Mouse (Mus musculus) cerebellum, adult 2 months (tissue): ENCODE results near the gene Arid1b. TPM values are rescaled to one million over a fixed set of nuclear protein-coding genes. Genes with fewer than 3 reads are reported as not detected.
A peak's percentile ranks its signal among the peaks of the same experiment; 100 is the strongest.

ENCODE experiments used
- DNase-seq, 2 experiments: peaks; one replicate each; pipeline ENCODE4 v3.0.0; 2021
- H3K27ac ChIP-seq: fragments of 200-500 bp; 2 replicates; pipeline ENCODE4 v1.5.1; 2012; ENCODE audit warnings: low read length, control low read depth, inconsistent platforms; ENCODE audit not compliant: insufficient read depth
- H3K27me3 ChIP-seq: fragments of 200-500 bp; 2 replicates; pipeline ENCODE4 v1.6.1; 2012; ENCODE audit warnings: inconsistent platforms, mild to moderate bottlenecking, low read length, moderate library complexity; ENCODE audit not compliant: control insufficient read depth, insufficient read depth
- H3K4me1 ChIP-seq: fragments of 200-500 bp; 2 replicates; pipeline ENCODE4 v1.6.1; 2011; ENCODE audit warnings: low read length; ENCODE audit not compliant: control insufficient read depth, insufficient read depth
- H3K4me3 ChIP-seq: fragments of 200-500 bp; replicated peaks from 2 replicates; pipeline ENCODE3; 2011; ENCODE audit warnings: mild to moderate bottlenecking, low read depth, low read length, control low read depth; ENCODE audit not compliant: insufficient read depth
- CTCF ChIP-seq: fragments of 200-500 bp; IDR thresholded peaks from 2 replicates; pipeline ENCODE4 v1.5.1; 2011; ENCODE audit warnings: low read depth, mild to moderate bottlenecking, control low read depth, low read length, moderate library complexity, borderline replicate concordance; ENCODE audit not compliant: insufficient read depth
- POLR2A ChIP-seq: fragments of 200-500 bp; IDR thresholded peaks from 2 replicates; pipeline ENCODE4 v1.6.1; 2011; ENCODE audit warnings: low read length, control low read depth, borderline replicate concordance; ENCODE audit not compliant: insufficient read depth
- WGBS: fragments of 180-500 bp; shearing (Covaris S2); methylation state at CpG from one replicate; pipeline ENCODE4 v1.1.7; 2018; 5-methylcytosine and 5-hydroxymethylcytosine counted together
- polyA plus RNA-seq: library from polyadenylated mRNA; depleted of rRNA; stranded (reverse); fragments of >200 nt; gene quantifications from 2 replicates; pipeline ENCODE4 v1.2.3, GENCODE M21; 2012

The Arid1b gene
- polyA plus RNA-seq, 1 experiment = 25.6 TPM

- 73% methylated on average over 1 of the region's 1 CpGs for WGBS
- H3K4me1 ChIP-seq = peaks cover 31% of the 10 kb centered on the region
These were observed 31.3 kb downstream of the Arid1b start for GRCm38 (mm10) chr17:5025400-5025799.

GRCm38 (mm10) chr17:5026578-5026977 lies 32.4 kb downstream of the Arid1b start:
- no peak for DNase-seq
- Histone ChIP-seq H3K4me3 (no peak overlapping the region), H3K27ac (no peak overlapping the region), H3K4me1 (peaks cover 21% of the 10 kb centered on the region), H3K27me3 (no peaks in the 10 kb centered on the region)
- peak; percentile 21; the same call in 1 of the 2 replicates for TF ChIP-seq CTCF
- no peak for TF ChIP-seq POLR2A
- WGBS = 61% methylated on average over 2 of the region's 2 CpGs

More at GRCm38 (mm10) chr17:5025400-5025799, 31.3 kb downstream of the Arid1b start:
- TF ChIP-seq CTCF (no peak), POLR2A (no peak)
- Histone ChIP-seq H3K27me3 (no peaks in the 10 kb centered on the region), H3K27ac (no peak overlapping the region), H3K4me3 (no peak overlapping the region)
- DNase-seq = no peak

- H3K4me3 ChIP-seq = no peak overlapping the region
- 76% methylated on average over 4 of the region's 4 CpGs for WGBS
- H3K27ac ChIP-seq = no peak overlapping the region
- no peak for TF ChIP-seq CTCF
- H3K4me1 ChIP-seq = peaks cover 19% of the 10 kb centered on the region
- no peaks in the 10 kb centered on the region for H3K27me3 ChIP-seq
- DNase-seq = no peak
These were observed 35.0 kb downstream of the Arid1b start for GRCm38 (mm10) chr17:5029148-5029547.

- no peak for DNase-seq
- no peaks in the 10 kb centered on the region for H3K27me3 ChIP-seq
- 97% methylated on average over 2 of the region's 2 CpGs for WGBS
- peaks cover 16% of the 10 kb centered on the region for H3K4me1 ChIP-seq
- no peak overlapping the region for H3K27ac ChIP-seq
- TF ChIP-seq POLR2A (no peak), CTCF (no peak)
- no peak overlapping the region for H3K4me3 ChIP-seq
These were observed 36.2 kb downstream of the Arid1b start for GRCm38 (mm10) chr17:5030290-5030689.

- DNase-seq = no peak
- Histone ChIP-seq H3K4me3 (no peak overlapping the region), H3K4me1 (peaks cover 29% of the 10 kb centered on the region), H3K27me3 (no peaks in the 10 kb centered on the region), H3K27ac (no peak overlapping the region)
- no peak for TF ChIP-seq CTCF
- TF ChIP-seq POLR2A = no peak
- 61% methylated on average over 3 of the region's 3 CpGs for WGBS
These were observed 39.2 kb downstream of the Arid1b start for GRCm38 (mm10) chr17:5033346-5033745.

- Histone ChIP-seq H3K4me3 (no peak overlapping the region), H3K27me3 (no peaks in the 10 kb centered on the region), H3K27ac (no peak overlapping the region), H3K4me1 (peaks cover 34% of the 10 kb centered on the region)
- no peak for DNase-seq
- WGBS = 91% methylated on average over 3 of the region's 3 CpGs
- TF ChIP-seq POLR2A = no peak
- no peak for TF ChIP-seq CTCF
These were observed 40.1 kb downstream of the Arid1b start for GRCm38 (mm10) chr17:5034201-5034600.

GRCm38 (mm10) chr17:5036200-5036835 lies 42.2 kb downstream of the Arid1b start:
- DNase-seq = no peak
- Histone ChIP-seq H3K4me1 (peaks cover 39% of the 10 kb centered on the region), H3K27me3 (no peaks in the 10 kb centered on the region), H3K4me3 (no peak overlapping the region), H3K27ac (peak overlapping the region; percentile 82)
- TF ChIP-seq POLR2A (no peak), CTCF (no peak)
- WGBS = 21% methylated on average over 2 of the region's 2 CpGs

GRCm38 (mm10) chr17:5037199-5037598 lies 43.1 kb downstream of the Arid1b start:
- no peak for DNase-seq
- no peak overlapping the region for H3K27ac ChIP-seq
- H3K27me3 ChIP-seq = no peaks in the 10 kb centered on the region
- TF ChIP-seq CTCF (no peak), POLR2A (no peak)
- H3K4me1 ChIP-seq = peaks cover 36% of the 10 kb centered on the region
- H3K4me3 ChIP-seq = no peak overlapping the region
- 48% methylated on average over 8 of the region's 8 CpGs for WGBS
